Mouse (Mus musculus): ENCODE data around the gene Klhdc9.

Klhdc9 gene

DNA sequence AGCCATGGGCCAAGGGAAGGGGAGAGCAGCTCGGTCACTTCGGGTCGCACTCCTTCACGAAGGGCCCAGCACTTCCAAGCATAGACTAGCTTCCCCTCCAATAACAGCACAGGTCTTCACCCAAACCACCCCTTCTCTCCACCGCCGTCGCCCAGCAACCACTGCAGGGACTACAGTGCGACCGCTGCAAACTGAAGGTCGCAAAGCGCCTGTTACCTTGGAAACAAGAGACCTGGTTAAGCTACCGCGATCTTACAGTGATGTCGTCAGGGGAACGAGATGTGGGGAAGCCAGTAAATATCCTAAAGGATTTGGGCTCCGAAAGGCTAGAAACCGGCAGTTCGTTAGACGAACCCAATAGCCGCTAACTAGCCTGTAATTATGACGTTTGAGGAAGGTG lies at the start of gene Klhdc9:
TSS of gene Klhdc9 (minus strand) at position 143 of the 400 bp plus-strand sequence.
- peak; percentile 86 to 90 for DNase-seq (ENCODE audit: low spot score in 2 of 2)

DNA sequence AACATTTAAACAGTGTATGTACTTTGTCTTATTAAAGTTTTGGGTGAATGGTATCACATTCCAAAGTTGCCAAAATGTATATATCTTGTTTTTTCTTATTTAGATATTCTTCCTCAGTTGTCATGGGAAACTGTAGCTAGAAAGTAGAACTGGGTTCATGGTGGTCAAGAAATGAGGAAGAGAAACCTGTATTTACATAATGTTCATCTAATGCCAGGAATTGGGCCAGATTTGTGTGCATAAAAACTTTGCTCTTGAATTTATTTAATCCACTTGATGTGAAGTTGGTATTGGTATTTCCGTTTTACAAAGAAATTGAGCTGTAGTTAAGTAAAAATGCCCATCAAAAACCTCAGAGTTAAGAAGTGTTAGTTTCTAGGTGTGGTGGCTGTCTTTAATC lies 49.6 kb upstream of the Klhdc9 start:
- DNase-seq (ENCODE audit: low spot score in 2 of 2) = no peak

DNA sequence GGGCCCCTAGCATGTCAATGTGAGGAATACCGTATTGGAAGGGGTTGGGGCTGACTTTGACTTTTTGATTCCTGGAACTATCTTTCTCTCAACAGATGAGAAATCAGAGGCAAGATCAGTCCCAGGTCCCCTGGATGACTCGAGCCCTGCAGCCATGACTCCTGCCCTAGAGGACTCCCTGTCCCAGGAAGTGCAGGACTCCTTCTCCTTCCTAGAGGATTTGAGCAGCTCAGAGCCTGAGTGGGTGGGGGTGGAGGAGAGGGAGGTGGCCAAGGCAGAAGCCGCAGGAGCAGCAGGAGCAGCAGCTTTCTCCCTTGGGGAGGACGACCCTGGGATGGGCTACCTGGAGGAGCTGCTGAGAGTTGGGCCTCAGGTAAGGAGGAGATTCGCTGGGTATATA lies 46.7 kb upstream of the Klhdc9 start:
- no peak for DNase-seq (ENCODE audit: low spot score in 2 of 2)

DNA sequence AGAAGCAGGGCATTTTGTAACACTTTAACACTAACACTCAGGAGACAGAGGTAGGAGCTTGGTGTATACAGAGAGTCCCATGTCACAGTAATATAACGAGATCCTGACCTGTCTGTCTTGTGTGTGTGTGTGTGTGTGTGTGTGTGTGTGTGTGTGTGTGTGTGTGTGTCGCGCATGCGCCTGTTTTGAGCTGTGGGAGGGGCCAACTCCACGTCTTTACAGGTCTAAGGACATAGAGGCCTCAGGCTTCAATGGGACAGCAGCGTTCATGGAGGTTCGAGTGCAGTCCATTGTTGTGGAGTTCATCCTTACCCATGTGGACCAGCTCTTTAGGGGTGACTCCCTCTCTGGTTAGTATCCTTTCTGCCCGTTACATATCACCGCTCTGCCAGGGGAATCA lies 42.4 kb upstream of the Klhdc9 start:
- no peak for DNase-seq (ENCODE audit: low spot score in 2 of 2)

DNA sequence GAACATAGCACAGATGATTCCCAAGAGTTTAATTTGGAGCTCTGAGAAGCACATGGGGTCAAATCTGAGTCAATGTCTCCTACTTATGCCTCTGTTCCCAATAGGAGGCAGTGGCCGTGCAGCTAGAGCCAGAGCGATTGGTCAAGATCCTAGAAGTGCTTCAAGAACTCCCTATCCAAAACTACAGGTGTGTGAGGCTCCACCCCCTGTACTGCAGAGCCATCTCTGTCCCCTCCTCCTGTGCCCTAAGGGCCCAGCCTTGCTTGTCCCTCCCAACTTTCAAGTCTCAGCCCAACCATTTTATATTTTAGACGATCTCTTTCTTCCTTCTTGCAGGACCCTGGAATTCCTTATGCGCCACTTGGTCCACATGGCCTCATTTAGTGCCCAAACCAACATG lies 41.2 kb upstream of the Klhdc9 start:
- no peak for DNase-seq (ENCODE audit: low spot score in 2 of 2)

DNA sequence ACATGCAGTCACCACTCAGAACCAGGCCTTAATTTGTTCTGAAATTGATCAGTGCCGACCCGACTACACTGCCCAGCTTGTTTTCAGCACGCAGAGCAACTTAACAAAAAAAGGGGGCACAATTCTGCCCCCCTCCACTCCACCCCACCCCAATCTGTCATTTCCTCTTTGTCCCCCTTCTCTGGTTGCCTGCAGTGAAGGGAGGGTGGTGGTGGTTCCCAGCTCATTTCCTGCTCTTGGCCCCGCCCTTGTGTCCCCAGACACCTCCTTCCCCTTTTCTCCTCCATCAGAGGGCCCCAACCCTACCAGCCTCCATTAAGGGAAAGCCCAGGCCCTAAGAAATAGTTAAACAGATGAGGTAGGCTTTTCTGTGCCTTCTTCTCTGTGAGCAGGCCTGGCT lies 29.5 kb upstream of the Klhdc9 start:
- DNase-seq (ENCODE audit: low spot score in 2 of 2) = no peak

DNA sequence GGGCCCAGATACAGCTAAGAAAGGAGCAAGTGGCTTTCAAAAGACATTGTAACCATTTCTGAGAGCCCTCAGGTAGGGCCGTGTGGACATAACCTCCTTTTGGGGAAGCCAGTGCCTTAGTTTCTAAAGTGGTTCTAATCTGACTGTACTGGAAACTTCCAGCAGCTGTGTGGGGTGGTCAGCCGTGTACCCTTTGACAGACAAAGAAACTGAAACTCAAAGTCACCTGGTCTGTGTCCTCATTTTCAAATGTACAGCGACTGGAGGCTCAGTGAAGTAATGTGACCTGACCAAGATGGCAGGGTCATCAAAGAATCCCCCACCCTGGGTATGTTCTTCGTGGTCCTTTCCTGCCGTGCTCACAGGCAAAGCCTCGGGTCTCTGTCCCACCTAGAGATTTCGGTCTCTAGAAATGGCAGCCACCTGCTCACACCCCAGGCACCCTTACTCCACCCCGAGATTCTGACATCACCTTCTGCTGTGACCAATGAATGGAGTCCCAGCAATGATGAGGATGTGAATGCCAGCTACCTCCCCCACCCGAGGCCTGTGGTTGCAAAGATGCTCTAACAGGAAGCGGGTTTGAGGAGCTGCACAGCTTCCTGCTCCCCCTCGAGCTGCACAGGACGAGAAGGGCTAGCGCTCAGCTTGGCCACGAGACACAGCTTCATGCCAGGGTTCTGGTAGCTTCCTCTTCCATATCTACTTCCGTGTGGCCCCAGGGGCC lies 27.9 kb upstream of the Klhdc9 start, which contains the start of gene Arhgap30:
TSS of gene Arhgap30 (plus strand) at position 579 of the 727 bp plus-strand sequence.
- no peak for DNase-seq (ENCODE audit: low spot score in 2 of 2)

DNA sequence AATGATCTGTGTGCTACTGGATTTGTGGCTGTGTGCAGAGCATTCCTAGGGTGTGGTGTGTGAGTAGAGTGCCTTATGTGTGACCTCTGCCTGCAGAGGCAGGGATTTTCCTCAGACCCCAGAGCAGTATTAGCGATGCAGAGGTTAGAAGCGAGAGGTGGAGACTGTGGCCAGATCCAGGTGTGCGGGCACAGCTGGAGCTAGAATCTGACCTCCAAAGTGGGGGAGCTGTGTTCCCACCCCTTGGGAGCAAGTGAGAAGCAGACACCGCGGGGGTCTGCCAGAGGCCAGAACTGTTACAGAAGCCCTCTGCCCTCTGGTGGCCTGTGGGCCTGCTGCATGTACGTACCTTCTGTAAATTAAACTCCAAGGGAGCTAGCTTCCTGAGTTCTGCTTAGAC lies 26.5 kb upstream of the Klhdc9 start:
- no peak for DNase-seq (ENCODE audit: low spot score in 2 of 2)

DNA sequence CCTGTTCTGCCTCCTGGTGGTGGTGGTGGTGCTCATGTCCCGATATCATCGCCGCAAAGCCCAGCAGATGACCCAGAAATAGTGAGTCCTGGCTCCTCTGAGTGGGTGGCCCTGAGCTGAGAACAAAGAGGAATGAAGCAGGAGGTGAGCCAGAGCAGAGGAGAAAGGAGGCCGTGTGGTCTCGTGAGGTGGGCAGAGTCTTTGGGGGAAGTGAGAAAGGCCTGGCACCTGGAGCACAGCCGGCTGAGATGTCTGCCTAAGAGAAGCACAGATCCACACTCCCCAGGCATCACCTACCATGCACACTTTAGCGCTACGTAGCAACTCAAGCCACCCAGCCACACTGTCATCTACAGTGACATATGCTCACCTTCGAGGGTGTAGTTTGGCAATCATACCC lies 24.6 kb upstream of the Klhdc9 start:
- no peak for DNase-seq (ENCODE audit: low spot score in 2 of 2)

DNA sequence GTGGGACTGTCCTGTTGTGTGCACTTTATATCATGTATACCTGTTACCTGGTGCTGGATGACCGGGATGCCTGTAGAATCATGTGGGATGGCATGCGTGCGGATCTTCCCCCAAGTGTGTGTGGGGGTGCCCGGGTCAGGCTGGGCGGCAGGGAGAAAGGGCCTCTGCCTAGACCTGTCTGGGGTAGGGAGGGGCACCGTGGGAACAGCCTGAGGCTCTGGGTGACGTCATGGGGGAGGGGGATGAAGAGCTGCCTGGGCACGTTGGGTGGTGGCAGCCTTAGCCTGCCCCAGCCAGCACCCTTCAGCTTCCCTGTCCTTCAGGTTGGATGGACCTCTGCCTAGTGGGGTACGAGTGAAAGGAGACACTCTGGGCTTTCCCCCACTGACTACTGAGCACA lies 23.8 kb upstream of the Klhdc9 start:
- no peak for DNase-seq (ENCODE audit: low spot score in 2 of 2)

DNA sequence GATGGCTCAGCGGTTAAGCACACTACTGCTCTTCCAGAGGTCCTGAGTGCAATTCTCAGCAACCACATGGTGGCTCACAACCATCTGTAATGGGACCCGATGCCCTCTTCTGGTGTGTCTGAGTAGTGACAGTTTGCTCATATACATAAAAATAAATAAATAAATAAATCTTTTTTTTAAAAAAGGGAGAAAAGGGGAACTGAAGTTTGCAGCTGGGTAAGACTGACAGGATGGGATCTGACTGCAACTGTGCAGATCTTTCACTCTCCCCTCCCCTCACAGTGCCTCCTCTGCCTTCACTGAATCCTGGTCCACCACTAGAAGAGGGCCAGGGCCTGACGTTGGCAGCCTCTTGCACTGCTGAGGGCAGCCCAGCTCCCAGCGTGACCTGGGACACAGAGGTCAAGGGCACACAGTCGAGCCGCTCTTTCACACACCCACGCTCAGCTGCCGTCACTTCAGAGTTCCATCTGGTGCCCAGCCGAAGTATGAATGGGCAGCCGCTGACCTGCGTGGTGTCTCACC lies 21.6 kb upstream of the Klhdc9 start:
- DNase-seq (ENCODE audit: low spot score in 2 of 2) = no peak

DNA sequence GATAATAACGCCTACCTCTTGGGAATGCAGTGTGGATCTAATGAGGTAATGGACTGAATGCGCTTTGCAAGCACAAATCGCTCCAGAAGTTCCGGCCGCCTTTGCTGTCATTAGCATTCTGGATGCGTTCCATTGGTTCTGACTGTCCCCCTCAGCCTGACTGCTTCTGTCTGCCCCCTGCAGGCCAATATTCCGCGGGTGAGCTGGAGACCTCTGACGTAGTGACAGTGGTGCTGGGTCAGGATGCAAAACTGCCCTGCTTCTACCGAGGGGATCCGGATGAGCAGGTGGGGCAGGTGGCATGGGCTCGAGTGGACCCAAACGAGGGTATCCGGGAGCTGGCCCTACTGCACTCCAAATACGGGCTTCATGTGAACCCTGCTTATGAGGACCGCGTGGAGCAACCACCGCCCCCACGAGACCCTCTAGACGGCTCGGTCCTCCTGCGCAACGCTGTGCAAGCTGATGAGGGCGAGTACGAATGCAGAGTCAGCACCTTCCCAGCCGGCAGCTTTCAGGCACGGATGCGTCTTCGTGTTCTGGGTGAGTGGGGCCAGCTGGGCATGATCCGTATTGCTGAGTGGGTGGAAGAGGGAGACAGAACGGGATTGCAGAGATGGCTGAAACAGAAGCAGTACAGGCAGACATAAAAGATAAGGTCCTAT lies 19.5 kb upstream of the Klhdc9 start:
- DNase-seq (ENCODE audit: low spot score in 2 of 2) = peak; percentile 72 to 78

DNA sequence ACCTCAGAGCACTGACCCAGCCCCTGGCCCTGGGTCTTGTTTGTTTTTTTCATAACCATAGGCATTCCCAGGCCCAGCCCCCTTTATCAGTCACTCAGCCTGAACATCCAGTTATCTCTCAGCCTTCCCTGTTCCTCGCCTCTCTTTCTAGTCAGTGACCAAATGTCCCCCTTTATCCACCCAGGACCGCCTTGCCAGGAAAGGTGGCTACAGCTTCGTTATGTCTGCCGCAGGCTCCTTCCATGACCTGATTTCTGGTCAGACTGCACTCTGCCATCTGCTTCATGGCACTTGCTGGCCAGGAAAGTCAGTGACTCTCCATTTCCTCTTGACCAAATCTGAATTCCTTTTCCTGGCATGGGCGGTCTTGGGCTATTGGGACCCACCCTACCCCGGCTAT lies 17.7 kb upstream of the Klhdc9 start:
- DNase-seq (ENCODE audit: low spot score in 2 of 2) = no peak

DNA sequence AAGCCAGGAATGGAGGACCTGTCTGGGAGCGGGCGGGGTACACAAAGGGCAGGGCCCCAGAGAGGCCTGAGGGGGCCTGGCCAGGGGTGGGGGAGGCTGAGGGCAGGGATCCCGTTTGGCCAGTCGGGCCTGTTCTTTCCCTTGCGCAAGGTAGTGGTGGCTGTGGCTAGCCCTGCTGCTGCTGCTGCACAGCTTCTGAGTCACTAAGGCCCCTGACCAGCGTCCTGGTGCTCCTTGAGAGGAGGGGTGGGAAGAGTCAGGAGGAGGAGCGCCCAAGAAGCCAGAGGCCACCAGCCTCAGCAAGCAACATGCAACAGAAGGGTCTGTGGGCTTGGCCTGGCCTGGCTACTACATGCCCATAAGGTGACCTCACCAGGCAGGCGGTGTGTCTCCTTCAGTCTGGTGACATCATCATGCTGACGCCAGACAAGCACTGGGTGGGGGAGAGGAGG lies 15.1 kb upstream of the Klhdc9 start:
- DNase-seq (ENCODE audit: low spot score in 2 of 2) = no peak

DNA sequence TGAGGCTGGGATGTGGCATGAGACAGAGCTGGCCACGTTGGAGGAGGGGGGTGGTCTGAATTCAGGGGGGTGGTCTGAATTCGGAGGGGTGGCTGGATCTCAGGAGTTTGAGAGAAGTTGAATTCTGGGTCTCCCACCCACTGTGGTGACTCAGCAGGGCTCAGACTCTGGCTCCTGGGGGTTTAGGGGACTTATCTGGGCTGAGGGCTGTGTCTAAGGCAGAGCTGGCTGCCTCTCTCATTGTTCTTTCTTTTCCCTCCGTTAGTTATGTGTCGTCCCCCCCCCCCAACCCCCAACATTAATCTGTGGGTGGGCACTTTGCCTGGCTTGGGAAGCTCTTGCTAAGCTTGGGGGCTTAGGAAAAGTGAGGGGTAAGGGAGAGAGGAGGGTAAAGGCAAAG lies 13.3 kb upstream of the Klhdc9 start:
- DNase-seq (ENCODE audit: low spot score in 2 of 2) = no peak

DNA sequence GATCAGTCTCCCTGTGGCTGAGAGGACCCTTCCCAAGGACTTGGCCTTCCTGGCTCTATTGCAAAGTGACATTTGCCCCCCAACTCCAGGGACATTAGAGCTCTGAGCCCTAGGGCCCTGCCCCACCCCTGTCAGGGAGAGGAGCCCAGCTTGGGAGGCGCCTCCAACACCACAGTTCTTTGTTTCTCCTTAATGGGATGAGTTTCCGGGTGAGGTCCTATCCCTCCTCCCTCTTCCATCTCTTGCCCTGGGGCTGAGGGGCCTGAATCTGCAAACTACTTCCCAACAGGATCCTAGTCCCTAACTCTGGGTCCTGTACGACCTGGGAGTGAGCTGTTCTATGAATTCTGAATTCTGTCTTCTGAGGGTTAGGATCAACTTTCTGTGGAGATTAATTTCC lies 12.3 kb upstream of the Klhdc9 start:
- no peak for DNase-seq (ENCODE audit: low spot score in 2 of 2)

DNA sequence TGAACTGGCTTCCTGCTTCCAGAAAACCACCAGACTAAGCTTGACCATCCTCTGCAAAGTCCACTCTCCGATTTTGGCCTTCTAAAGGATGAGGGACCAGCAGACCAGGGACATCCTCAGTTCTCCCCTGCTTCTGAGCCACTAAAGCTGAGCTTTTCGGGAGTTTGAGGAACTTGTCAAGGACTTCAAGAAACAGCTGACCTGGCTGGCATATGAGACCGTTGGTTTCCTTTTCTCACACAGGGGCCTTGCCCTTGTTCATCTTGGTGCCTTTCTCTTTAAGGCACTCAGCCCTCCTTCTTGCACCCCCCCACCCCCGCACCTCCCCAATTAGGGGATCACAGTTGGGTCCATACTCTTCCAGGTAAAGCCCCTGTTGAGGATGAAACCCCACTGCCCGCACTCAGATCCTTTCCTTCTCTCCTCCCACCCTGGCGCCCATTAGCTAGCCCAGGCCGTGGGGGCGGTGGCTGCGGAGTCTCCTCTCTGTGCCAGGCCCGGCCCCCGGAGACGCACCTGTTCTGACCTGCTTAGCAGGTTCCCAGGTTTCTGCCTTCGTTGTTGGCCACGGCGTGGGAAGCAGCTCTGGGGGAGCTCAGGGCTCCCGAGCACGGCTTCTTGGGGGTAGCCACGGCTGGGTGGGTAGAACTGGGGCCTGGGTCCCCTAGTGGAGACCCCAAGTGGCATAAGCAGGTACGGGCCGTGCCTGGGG lies 9.4 kb upstream of the Klhdc9 start, which contains the start of gene Nectin4:
TSS of gene Nectin4 (plus strand) at position 255 of the 712 bp plus-strand sequence.
- DNase-seq (ENCODE audit: low spot score in 2 of 2) = no peak

DNA sequence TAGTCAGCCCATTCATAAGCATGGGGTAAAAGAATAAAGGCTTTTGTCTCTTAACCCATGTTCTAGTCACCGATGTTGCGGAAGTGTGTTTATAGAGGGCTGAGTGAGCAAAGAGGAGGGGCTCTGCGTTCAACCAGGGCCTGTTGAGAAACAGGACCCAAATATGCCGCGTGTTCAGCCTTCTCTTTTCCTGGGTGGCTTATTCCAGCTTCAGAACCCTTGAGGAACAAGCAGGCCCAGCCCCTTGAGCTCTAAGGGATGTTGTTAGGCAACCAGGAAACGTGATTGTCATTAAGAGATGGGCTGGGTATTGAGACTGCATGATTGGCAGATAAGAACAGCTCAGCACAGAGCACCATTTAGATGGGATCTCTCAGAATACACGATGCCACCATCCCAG lies 5.3 kb upstream of the Klhdc9 start:
- DNase-seq (ENCODE audit: low spot score in 2 of 2) = no peak

DNA sequence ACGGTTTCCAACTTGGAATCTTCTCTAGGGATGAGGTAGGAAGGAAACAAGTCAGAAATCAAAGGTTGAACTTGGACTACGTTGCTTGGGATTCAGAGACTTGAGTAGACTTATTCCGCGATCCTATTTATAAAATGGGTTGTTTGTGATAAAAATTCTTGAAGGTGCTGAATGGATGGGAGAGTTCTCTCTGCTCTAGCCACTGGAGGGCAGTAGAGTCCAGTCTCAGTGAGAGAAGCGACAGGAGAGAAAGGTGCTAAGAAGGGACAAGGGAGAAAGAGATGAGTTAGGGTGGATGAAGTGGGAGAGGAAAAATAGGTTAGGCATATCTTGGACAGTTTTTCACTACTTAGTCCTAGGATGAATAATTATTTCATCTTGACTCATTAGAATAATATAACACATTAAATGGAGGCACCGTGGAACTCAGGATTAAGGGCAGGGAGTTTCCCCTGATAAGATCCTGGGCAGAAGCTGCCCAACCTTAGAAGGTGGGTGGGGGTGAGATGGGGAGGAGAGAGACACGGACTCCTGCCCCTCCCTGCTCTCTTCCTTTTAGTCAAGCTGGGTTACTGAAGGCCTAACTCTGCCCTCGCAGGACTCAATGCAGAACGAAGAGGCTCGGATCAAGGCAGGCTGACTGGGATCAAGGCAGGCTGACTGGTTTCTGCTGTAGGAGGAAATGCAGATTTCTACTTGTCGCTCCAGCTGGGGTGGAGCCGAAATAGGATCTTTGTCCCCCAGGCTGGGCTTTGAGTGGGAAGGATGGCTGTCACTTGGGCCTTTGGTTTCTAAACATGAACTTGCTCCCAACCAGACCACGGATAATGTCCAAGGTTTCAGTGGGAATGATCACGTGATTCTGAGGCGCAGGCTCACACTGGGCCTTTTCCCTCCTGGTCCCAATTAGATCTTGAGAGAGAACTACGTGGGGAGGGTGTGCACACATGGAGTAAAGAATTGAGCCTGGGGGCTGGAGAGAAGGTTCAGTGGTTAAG lies 807 bp upstream of the Klhdc9 start:
- DNase-seq (ENCODE audit: low spot score in 2 of 2) = peak; percentile 73 to 82

DNA sequence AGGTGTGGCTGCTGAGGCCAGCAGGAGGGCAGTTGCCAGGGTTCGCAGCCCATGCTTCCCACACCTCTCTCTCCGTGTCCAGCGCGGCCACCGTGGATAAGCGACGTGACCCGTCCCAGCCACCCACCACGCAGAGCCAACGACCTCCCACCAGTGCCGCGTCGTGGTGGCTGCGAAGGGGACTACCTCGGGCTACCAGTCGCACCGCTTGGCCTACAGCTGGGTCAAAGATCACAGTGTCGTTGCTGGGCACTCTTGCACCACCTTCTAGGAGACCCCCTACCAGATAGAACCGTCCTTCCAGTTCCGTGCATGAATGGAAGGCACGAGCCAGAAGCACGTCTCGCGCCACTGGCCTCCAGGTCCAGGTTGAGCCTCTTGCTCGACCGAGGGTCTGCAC lies 345 bp downstream of the Klhdc9 start:
- peak in 1 of 2 experiments; percentile 37 for DNase-seq (ENCODE audit: low spot score in 2 of 2)

DNA sequence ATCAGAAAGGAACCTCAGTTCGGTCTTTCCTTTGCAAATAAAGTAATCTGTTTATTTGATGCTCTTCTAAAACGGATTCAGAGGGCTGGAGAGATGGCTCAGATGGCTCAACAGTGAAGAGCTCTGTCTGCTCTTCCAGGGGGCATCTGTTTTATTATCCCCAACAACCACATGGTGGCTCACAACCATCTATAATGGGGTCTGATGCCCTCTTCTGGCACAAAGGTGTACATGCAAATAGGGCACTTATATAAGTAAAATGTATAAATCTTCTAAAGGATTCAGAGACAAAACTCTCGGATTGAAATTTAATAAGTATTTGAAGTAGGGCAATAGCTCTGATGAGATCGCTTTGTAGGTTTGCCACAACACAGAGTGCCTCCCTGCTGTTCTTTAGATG lies 2.2 kb downstream of the Klhdc9 start:
- peak in 1 of 2 experiments; percentile 34 for DNase-seq (ENCODE audit: low spot score in 2 of 2)

Data from right cerebral cortex, adult 2 months (tissue).